Mouse (Mus musculus) liver, postnatal 0 days (tissue): ENCODE measurements at regions not wholly inside any gene's neighbourhood (a gene's known extent, or its start where the extent isn't known, plus 50 kb on each side); places are given as distances from the start of the nearest gene placed in this dataset.

Experiments
- CTCF ChIP-seq: sonication (generic); IDR thresholded peaks from 2 replicates; pipeline ENCODE4 v1.5.1; 2016; ENCODE audit warnings: antibody characterized with exemption, low read depth
- EP300 ChIP-seq: IDR thresholded peaks from 2 replicates; pipeline ENCODE4 v1.6.1; 2016; ENCODE audit warnings: antibody characterized with exemption, low read depth, mild to moderate bottlenecking

GRCm38 (mm10) chr14:76686762-76687453 lies 130.2 kb upstream of the Serp2 start:
- no peak for TF ChIP-seq CTCF
- TF ChIP-seq EP300, result no peak
